ENCODE assay signal across 8 mouse cellular contexts in genomic region chr8:70841147-70842072, GRCm38 (mm10). TPM values are rescaled to one million over a fixed set of nuclear protein-coding genes. Genes with fewer than 3 reads are reported as not detected.
DNase-seq lines count a peak whose midpoint lies in the region; TF ChIP-seq lines count a peak whose summit lies in the region.

No protein-coding gene starts in this region.

- peaks cover 1% of the 10 kb centered on the region; the same call in 1 of the 2 replicates for H3K27me3 ChIP-seq in erythroblast, embryonic 14.5 days (ENCODE audit: control insufficient read depth)

- intact Hi-C loops in heart, postnatal 25 days (cut with DNase I) = loop anchor here (1.0 to 5.0 kb wide), 2 partner anchors 20 to 74 kb away; no protein-coding TSS in a partner anchor

- peaks cover 40% of the 10 kb centered on the region for H3K36me3 ChIP-seq in erythroblast, embryonic 14.5 days (ENCODE audit: control insufficient read depth)

- H3K27ac ChIP-seq in bone marrow, adult 2 months (ENCODE audit: control insufficient read depth, insufficient read depth, low read depth, low read length, poor library complexity) = peak overlapping the region; percentile 93
- H3K27ac ChIP-seq in olfactory bulb, adult 2 months (ENCODE audit: insufficient read depth, low read depth, low read length) = no peak overlapping the region

- no peaks in the 10 kb centered on the region for H3K9me3 ChIP-seq in erythroblast, embryonic 14.5 days (ENCODE audit: control insufficient read depth, low read length)

- DNase-seq in CD4-positive helper T cell, adult 2 months (ENCODE audit: low read depth, low spot score) = peak; percentile 82
- DNase-seq in heart, postnatal 25 days (ENCODE audit: low spot score) = peak; percentile 69
- peak; percentile 93 for DNase-seq in layer of hippocampus, adult 11-12 months (ENCODE audit: low spot score)
- DNase-seq in lung, adult 18-20 months = peak; percentile 87 to 90
- DNase-seq in testis, postnatal 10 days (ENCODE audit: low spot score) = peak; percentile 96

- peak; percentile 93 for TF ChIP-seq CTCF in bone marrow, adult 2 months (IDR thresholded peaks at IDR 0.05; ENCODE audit: control insufficient read depth, insufficient read depth, low read length)
- peak; percentile 88 for TF ChIP-seq CTCF in olfactory bulb, adult 2 months (IDR thresholded peaks at IDR 0.05; ENCODE audit: insufficient read depth, low read depth, low read length)

- no peak; the same call in 1 of the 2 replicates for TF ChIP-seq POLR2A in bone marrow, adult 2 months (IDR thresholded peaks at IDR 0.05; ENCODE audit: borderline replicate concordance, control insufficient read depth, low read depth, low read length)
- no peak for TF ChIP-seq POLR2A in olfactory bulb, adult 2 months (IDR thresholded peaks at IDR 0.05; ENCODE audit: insufficient read depth, low read depth, low read length)

- H3K4me3 ChIP-seq in bone marrow, adult 2 months (replicated peaks; ENCODE audit: control insufficient read depth, low read depth, low read length) = peak overlapping the region; percentile 64
- peak overlapping the region; percentile 90 for H3K4me3 ChIP-seq in erythroblast, embryonic 14.5 days (replicated peaks)
- H3K4me3 ChIP-seq in olfactory bulb, adult 2 months (ENCODE audit: insufficient read depth, low read depth, low read length) = no peak overlapping the region

- peaks cover 5% of the 10 kb centered on the region for H3K4me1 ChIP-seq in bone marrow, adult 2 months (ENCODE audit: control insufficient read depth, insufficient read depth, low read length)
- H3K4me1 ChIP-seq in erythroblast, embryonic 14.5 days (ENCODE audit: control insufficient read depth) = peaks cover 86% of the 10 kb centered on the region
- H3K4me1 ChIP-seq in olfactory bulb, adult 2 months (ENCODE audit: control insufficient read depth, insufficient read depth, low read length) = peaks cover 6% of the 10 kb centered on the region

- WGBS in bone marrow, adult 2 months = 14% methylated on average over 22 of the region's 22 CpGs
- 42% methylated on average over 22 of the region's 22 CpGs for WGBS in olfactory bulb, adult 2 months

RNA-seq across cellular contexts. Expression of gene Arrdc2, which starts 1.9 kb away (rescaled TPM):
- polyA plus RNA-seq in bone marrow, adult 2 months (2011; ENCODE audit: insufficient read depth, insufficient read length, low replicate concordance, missing spikeins) = 19.1 and 44.8 TPM in 2 replicates
- 28.7 and 50.4 TPM in 2 replicates for polyA plus RNA-seq in erythroblast, embryonic 14.5 days (2012)
- total RNA-seq in heart, postnatal 25 days (2021) = 10 to 100 TPM in 1 of 2 experiments, 1 to 10 TPM in 1; 9.2 to 10.2 TPM
- polyA plus RNA-seq in olfactory bulb, adult 2 months (2012; ENCODE audit: insufficient read depth, insufficient read length, low replicate concordance, missing spikeins) = not detected in 2 replicates

RNA-seq across cellular contexts. Expression of gene Kcnn1, which starts 21.6 kb away (rescaled TPM):
- not detected in 2 replicates for polyA plus RNA-seq in bone marrow, adult 2 months (2011; ENCODE audit: insufficient read depth, insufficient read length, low replicate concordance, missing spikeins)
- polyA plus RNA-seq in erythroblast, embryonic 14.5 days (2012) = 0.16 and 0.21 TPM in 2 replicates
- total RNA-seq in heart, postnatal 25 days (2021) = 1 to 10 TPM; 8.1 to 8.6 TPM
- not detected in 2 replicates for polyA plus RNA-seq in olfactory bulb, adult 2 months (2012; ENCODE audit: insufficient read depth, insufficient read length, low replicate concordance, missing spikeins)

RNA-seq across cellular contexts. Expression of gene Ccdc124, which starts 32.3 kb away (rescaled TPM):
- 27.6 and 41.7 TPM in 2 replicates for polyA plus RNA-seq in bone marrow, adult 2 months (2011; ENCODE audit: insufficient read depth, insufficient read length, low replicate concordance, missing spikeins)
- polyA plus RNA-seq in erythroblast, embryonic 14.5 days (2012) = 37.3 and 38.8 TPM in 2 replicates
- total RNA-seq in heart, postnatal 25 days (2021) = 10 to 100 TPM; 46.6 to 47.7 TPM
- not detected in 2 replicates for polyA plus RNA-seq in olfactory bulb, adult 2 months (2012; ENCODE audit: insufficient read depth, insufficient read length, low replicate concordance, missing spikeins)

RNA-seq across cellular contexts. Expression of gene Il12rb1, which starts 33.2 kb away (rescaled TPM):
- 0.36 and 1.9 TPM in 2 replicates for polyA plus RNA-seq in bone marrow, adult 2 months (2011; ENCODE audit: insufficient read depth, insufficient read length, low replicate concordance, missing spikeins)
- 0.03 TPM in 1 of 2 replicates, not detected in the other for polyA plus RNA-seq in erythroblast, embryonic 14.5 days (2012)
- total RNA-seq in heart, postnatal 25 days (2021) = not detected
- polyA plus RNA-seq in olfactory bulb, adult 2 months (2012; ENCODE audit: insufficient read depth, insufficient read length, low replicate concordance, missing spikeins) = not detected in 2 replicates

RNA-seq across cellular contexts. Expression of gene Mast3, which starts 36.6 kb away (rescaled TPM):
- polyA plus RNA-seq in bone marrow, adult 2 months (2011; ENCODE audit: insufficient read depth, insufficient read length, low replicate concordance, missing spikeins) = 20.5 and 70.7 TPM in 2 replicates
- polyA plus RNA-seq in erythroblast, embryonic 14.5 days (2012) = 3.7 and 4.8 TPM in 2 replicates
- 1 to 10 TPM; 5.2 to 6.3 TPM for total RNA-seq in heart, postnatal 25 days (2021)
- 57.2 TPM in 1 of 2 replicates, not detected in the other for polyA plus RNA-seq in olfactory bulb, adult 2 months (2012; ENCODE audit: insufficient read depth, insufficient read length, low replicate concordance, missing spikeins)

Comparison
In these comparisons a context has a peak if more than half of its experiments do, and no peak if none do; other contexts are left out.
1. RNA of gene Arrdc2, which starts 1.9 kb away (polyA plus RNA-seq): 28.7 to 50.4 TPM in erythroblast, embryonic 14.5 days and 19.1 to 44.8 TPM in bone marrow, adult 2 months; not detected in olfactory bulb, adult 2 months; every median in the first group is over 10 times any median in the second.
2. Peak in every context shown above with its lines, with median percentiles within 50 percentile points of each other: DNase-seq.